ENCODE assay signal across 12 mouse cellular contexts in the genomic region with DNA sequence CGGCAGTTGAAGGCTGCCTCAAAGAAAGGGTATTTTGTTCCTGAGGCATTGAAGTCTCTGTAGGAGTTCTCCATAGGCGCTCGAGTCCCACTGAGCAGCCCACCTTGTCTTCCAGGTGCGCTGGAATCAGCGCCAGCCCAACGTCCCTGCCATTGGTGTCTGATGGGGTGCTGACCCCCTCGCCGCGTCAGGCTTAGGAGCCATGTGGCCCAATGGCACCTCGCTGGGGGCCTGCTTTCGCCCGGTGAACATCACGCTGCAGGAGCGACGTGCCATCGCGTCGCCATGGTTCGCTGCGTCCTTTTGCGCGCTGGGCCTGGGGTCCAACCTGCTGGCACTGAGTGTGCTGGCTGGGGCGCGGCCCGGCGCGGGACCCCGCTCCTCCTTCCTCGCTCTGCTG. TPM values are rescaled to one million over a fixed set of nuclear protein-coding genes. Genes with fewer than 3 reads are reported as not detected.
DNase-seq lines count a peak whose midpoint lies in the region; ATAC-seq and TF ChIP-seq lines count a peak whose summit lies in the region.
"Had no signal": no experiment of that assay in that cellular context is flagged by ENCODE, and none has a peak within 500 bp of the region (broad histone marks: within the 10 kb centered on the region; RNA-seq: fewer than 3 reads in every experiment).

No protein-coding gene starts in this region.

- no peak overlapping the region for H3K4me2 ChIP-seq in forebrain, embryonic 16.5 days (ENCODE audit: low read length)
- H3K4me2 ChIP-seq in kidney, embryonic 16.5 days (replicated peaks; ENCODE audit: low read depth, low read length), result peak overlapping the region; percentile 39
- peak overlapping the region; percentile 31 for H3K4me2 ChIP-seq in embryonic facial prominence, embryonic 13.5 days
- peak overlapping the region; percentile 36 for H3K4me2 ChIP-seq in limb, embryonic 13.5 days (replicated peaks)

- no peak for TF ChIP-seq CTCF in kidney, adult 2 months (conservative IDR thresholded peaks at IDR 0.05; ENCODE audit: insufficient read depth, insufficient read length, low read depth, low read length)

- peak overlapping the region; percentile 36 for H3K4me3 ChIP-seq in forebrain, embryonic 10.5 days
- no peak overlapping the region for H3K4me3 ChIP-seq in forebrain, embryonic 16.5 days (replicated peaks; ENCODE audit: low read length)
- H3K4me3 ChIP-seq in kidney, embryonic 16.5 days (ENCODE audit: low read length), result peak overlapping the region; percentile 15
- no peak overlapping the region for H3K4me3 ChIP-seq in kidney, adult 2 months (ENCODE audit: insufficient read depth, low read depth, low read length)
- peak overlapping the region; percentile 20; the same call in 1 of the 2 replicates for H3K4me3 ChIP-seq in embryonic facial prominence, embryonic 13.5 days
- H3K4me3 ChIP-seq in limb, embryonic 13.5 days, result peak overlapping the region; percentile 12; the same call in 1 of the 2 replicates

- no peak overlapping the region for H3K9ac ChIP-seq in forebrain, embryonic 16.5 days (replicated peaks; ENCODE audit: low read depth, low read length)
- H3K9ac ChIP-seq in kidney, embryonic 16.5 days (replicated peaks; ENCODE audit: low read length), result peak overlapping the region; percentile 27
- peak overlapping the region; percentile 52; the same call in 1 of the 2 replicates for H3K9ac ChIP-seq in embryonic facial prominence, embryonic 13.5 days
- 0 out of 2 replicates have a peak overlapping the region, but pooled peaks have one; percentile 19 for H3K9ac ChIP-seq in limb, embryonic 13.5 days

- H3K27ac ChIP-seq in forebrain, embryonic 10.5 days, result peak overlapping the region; percentile 51; the same call in 1 of the 2 replicates
- H3K27ac ChIP-seq in forebrain, embryonic 16.5 days (ENCODE audit: low read length), result no peak overlapping the region
- H3K27ac ChIP-seq in kidney, embryonic 16.5 days (ENCODE audit: low read length), result no peak overlapping the region
- no peak overlapping the region for H3K27ac ChIP-seq in kidney, adult 2 months (ENCODE audit: insufficient read depth, low read depth, low read length)
- no peak overlapping the region for H3K27ac ChIP-seq in embryonic facial prominence, embryonic 13.5 days
- no peak overlapping the region for H3K27ac ChIP-seq in limb, embryonic 13.5 days

- H3K4me1 ChIP-seq in forebrain, embryonic 10.5 days, result peaks cover 58% of the 10 kb centered on the region
- H3K4me1 ChIP-seq in forebrain, embryonic 16.5 days (replicated peaks; ENCODE audit: control insufficient read depth, insufficient read depth, low read length), result peaks cover 2% of the 10 kb centered on the region; the same call in 1 of the 2 replicates
- H3K4me1 ChIP-seq in kidney, embryonic 16.5 days (ENCODE audit: insufficient read depth, low read length), result peaks cover 50% of the 10 kb centered on the region
- no peaks in the 10 kb centered on the region for H3K4me1 ChIP-seq in kidney, adult 2 months (ENCODE audit: control insufficient read depth, insufficient read depth, low read length)
- H3K4me1 ChIP-seq in embryonic facial prominence, embryonic 13.5 days, result peaks cover 58% of the 10 kb centered on the region
- H3K4me1 ChIP-seq in limb, embryonic 13.5 days, result peaks cover 49% of the 10 kb centered on the region

- H3K27me3 ChIP-seq in forebrain, embryonic 10.5 days (ENCODE audit: poor library complexity, severe bottlenecking), result peaks cover 67% of the 10 kb centered on the region
- H3K27me3 ChIP-seq in forebrain, embryonic 16.5 days (replicated peaks; ENCODE audit: control insufficient read depth, insufficient read depth, low read length), result peaks cover 10% of the 10 kb centered on the region
- 0 out of 2 replicates have a peak, but pooled peaks cover 4% of the 10 kb centered on the region for H3K27me3 ChIP-seq in kidney, embryonic 16.5 days (ENCODE audit: insufficient read depth, low read length)
- H3K27me3 ChIP-seq in kidney, adult 2 months (replicated peaks; ENCODE audit: control insufficient read depth, insufficient read depth, low read length), result no peaks in the 10 kb centered on the region
- H3K27me3 ChIP-seq in embryonic facial prominence, embryonic 13.5 days, result peaks cover 40% of the 10 kb centered on the region
- peaks cover 37% of the 10 kb centered on the region for H3K27me3 ChIP-seq in limb, embryonic 13.5 days

- no peaks in the 10 kb centered on the region for H3K9me3 ChIP-seq in forebrain, embryonic 10.5 days
- no peaks in the 10 kb centered on the region for H3K9me3 ChIP-seq in forebrain, embryonic 16.5 days (ENCODE audit: control insufficient read depth, low read length)
- H3K9me3 ChIP-seq in kidney, embryonic 16.5 days (ENCODE audit: low read length), result no peaks in the 10 kb centered on the region
- H3K9me3 ChIP-seq in embryonic facial prominence, embryonic 13.5 days, result no peaks in the 10 kb centered on the region
- no peaks in the 10 kb centered on the region for H3K9me3 ChIP-seq in limb, embryonic 13.5 days

- no peak for DNase-seq in forebrain, embryonic 10.5 days (ENCODE audit: extremely low spot score, low spot score)
- no peak for DNase-seq in kidney, adult 2 months
- no peak for DNase-seq in adrenal gland, adult 18-20 months (ENCODE audit: low spot score in 2 of 2)
- DNase-seq: adrenal gland, adult 8-10 months; gastrocnemius, postnatal 10 days; kidney, postnatal 36 days had no signal

- ATAC-seq in forebrain, embryonic 16.5 days, result no peak
- no peak for ATAC-seq in kidney, embryonic 16.5 days (ENCODE audit: low FRiP score, low TSS enrichment)
- no peak for ATAC-seq in embryonic facial prominence, embryonic 13.5 days (ENCODE audit: insufficient number of reproducible peaks, insufficient read depth, low FRiP score, low TSS enrichment, low read depth)
- no peak for ATAC-seq in limb, embryonic 13.5 days (ENCODE audit: low FRiP score, low read depth)
- ATAC-seq in cerebellum, adult (ENCODE audit: insufficient number of reproducible peaks, low FRiP score, low TSS enrichment), result no peak

- 14% methylated on average over 29 of the region's 29 CpGs for WGBS in forebrain, embryonic 10.5 days
- WGBS in forebrain, embryonic 16.5 days, result 20% methylated on average over 29 of the region's 29 CpGs
- 29% methylated on average over 29 of the region's 29 CpGs for WGBS in kidney, embryonic 16.5 days
- WGBS in kidney, adult 2 months, result 31% methylated on average over 29 of the region's 29 CpGs
- 19% methylated on average over 29 of the region's 29 CpGs for WGBS in embryonic facial prominence, embryonic 13.5 days
- WGBS in limb, embryonic 13.5 days, result 17% methylated on average over 27 of the region's 29 CpGs

- TF ChIP-seq POLR2A in kidney, adult 2 months (IDR thresholded peaks at IDR 0.05; ENCODE audit: low read depth, low read length), result no peak

- peaks cover 15% of the 10 kb centered on the region for H3K36me3 ChIP-seq in forebrain, embryonic 10.5 days (replicated peaks)
- H3K36me3 ChIP-seq in forebrain, embryonic 16.5 days (ENCODE audit: control insufficient read depth, insufficient read depth), result no peaks in the 10 kb centered on the region
- peaks cover under 1% of the 10 kb centered on the region; the same call in 1 of the 2 replicates for H3K36me3 ChIP-seq in kidney, embryonic 16.5 days (ENCODE audit: insufficient read depth, low read length)
- no peaks in the 10 kb centered on the region for H3K36me3 ChIP-seq in kidney, adult 2 months (ENCODE audit: control insufficient read depth, insufficient read depth, low read length)
- peaks cover under 1% of the 10 kb centered on the region for H3K36me3 ChIP-seq in embryonic facial prominence, embryonic 13.5 days
- peaks cover 11% of the 10 kb centered on the region for H3K36me3 ChIP-seq in limb, embryonic 13.5 days

RNA-seq across cellular contexts. Expression of a gene that starts 3.7 kb away (rescaled TPM):
- polyA plus RNA-seq in forebrain, embryonic 10.5 days (2016; fragmentation: Nextera tagmentation; extraction: Ambion mirVana), result 2.4 and 3.0 TPM in 2 replicates
- 3.6 and 4.9 TPM in 2 replicates for polyA plus RNA-seq in forebrain, embryonic 16.5 days (2015; fragmentation: Nextera tagmentation; extraction: Ambion mirVana)
- 19.7 and 20.2 TPM in 2 replicates for polyA plus RNA-seq in kidney, embryonic 16.5 days (2015; fragmentation: Nextera tagmentation; extraction: Ambion mirVana)
- 16.6 and 21.7 TPM in 2 replicates for polyA plus RNA-seq in kidney, adult 2 months (2012; rRNA removed)
- 7.1 and 7.3 TPM in 2 replicates for polyA plus RNA-seq in embryonic facial prominence, embryonic 13.5 days (2015; fragmentation: Nextera tagmentation; extraction: Ambion mirVana)
- 5.2 and 7.8 TPM in 2 replicates for polyA plus RNA-seq in limb, embryonic 13.5 days (2015; fragmentation: Nextera tagmentation; extraction: Ambion mirVana)
- total RNA-seq in adrenal gland, adult 18-20 months (2021), result 10 to 100 TPM; 23.3 to 29.2 TPM

RNA-seq across cellular contexts. Expression of a gene that starts 10.8 kb away (rescaled TPM):
- not detected in 2 replicates for polyA plus RNA-seq in forebrain, embryonic 10.5 days (2016; fragmentation: Nextera tagmentation; extraction: Ambion mirVana)
- polyA plus RNA-seq in forebrain, embryonic 16.5 days (2015; fragmentation: Nextera tagmentation; extraction: Ambion mirVana), result not detected in 2 replicates
- polyA plus RNA-seq in kidney, embryonic 16.5 days (2015; fragmentation: Nextera tagmentation; extraction: Ambion mirVana), result 0.09 TPM in 2 replicates
- 1.4 and 1.5 TPM in 2 replicates for polyA plus RNA-seq in kidney, adult 2 months (2012; rRNA removed)
- 0.13 TPM in 1 of 2 replicates, not detected in the other for polyA plus RNA-seq in embryonic facial prominence, embryonic 13.5 days (2015; fragmentation: Nextera tagmentation; extraction: Ambion mirVana)
- polyA plus RNA-seq in limb, embryonic 13.5 days (2015; fragmentation: Nextera tagmentation; extraction: Ambion mirVana), result 0.06 TPM in 1 of 2 replicates, not detected in the other
- 1 to 10 TPM; 4.5 to 6.7 TPM for total RNA-seq in adrenal gland, adult 18-20 months (2021)
- total RNA-seq: megakaryocyte-erythroid progenitor cell, adult 5-6 weeks had no signal

RNA-seq across cellular contexts. Expression of a gene that starts 11.4 kb away (rescaled TPM):
- 56.0 and 56.7 TPM in 2 replicates for polyA plus RNA-seq in forebrain, embryonic 10.5 days (2016; fragmentation: Nextera tagmentation; extraction: Ambion mirVana)
- 36.8 and 38.3 TPM in 2 replicates for polyA plus RNA-seq in forebrain, embryonic 16.5 days (2015; fragmentation: Nextera tagmentation; extraction: Ambion mirVana)
- polyA plus RNA-seq in kidney, embryonic 16.5 days (2015; fragmentation: Nextera tagmentation; extraction: Ambion mirVana), result 42.3 and 43.2 TPM in 2 replicates
- 23.7 and 24.5 TPM in 2 replicates for polyA plus RNA-seq in kidney, adult 2 months (2012; rRNA removed)
- 43.2 and 46.9 TPM in 2 replicates for polyA plus RNA-seq in embryonic facial prominence, embryonic 13.5 days (2015; fragmentation: Nextera tagmentation; extraction: Ambion mirVana)
- polyA plus RNA-seq in limb, embryonic 13.5 days (2015; fragmentation: Nextera tagmentation; extraction: Ambion mirVana), result 41.8 and 42.3 TPM in 2 replicates
- 10 to 100 TPM; 34.3 to 40.9 TPM for total RNA-seq in adrenal gland, adult 18-20 months (2021)

RNA-seq across cellular contexts. Expression of a gene that starts 18.0 kb away (rescaled TPM):
- polyA plus RNA-seq in forebrain, embryonic 10.5 days (2016; fragmentation: Nextera tagmentation; extraction: Ambion mirVana), result 101 and 108 TPM in 2 replicates
- 33.4 and 34.2 TPM in 2 replicates for polyA plus RNA-seq in forebrain, embryonic 16.5 days (2015; fragmentation: Nextera tagmentation; extraction: Ambion mirVana)
- polyA plus RNA-seq in kidney, embryonic 16.5 days (2015; fragmentation: Nextera tagmentation; extraction: Ambion mirVana), result 90.6 and 94.5 TPM in 2 replicates
- 66.4 and 82.1 TPM in 2 replicates for polyA plus RNA-seq in kidney, adult 2 months (2012; rRNA removed)
- 109 and 113 TPM in 2 replicates for polyA plus RNA-seq in embryonic facial prominence, embryonic 13.5 days (2015; fragmentation: Nextera tagmentation; extraction: Ambion mirVana)
- 106 and 109 TPM in 2 replicates for polyA plus RNA-seq in limb, embryonic 13.5 days (2015; fragmentation: Nextera tagmentation; extraction: Ambion mirVana)
- total RNA-seq in adrenal gland, adult 18-20 months (2021), result 10 to 100 TPM; 86.5 to 92.7 TPM

RNA-seq across cellular contexts. Expression of a gene that starts 25.0 kb away (rescaled TPM):
- polyA plus RNA-seq in forebrain, embryonic 10.5 days (2016; fragmentation: Nextera tagmentation; extraction: Ambion mirVana), result 6.7 and 7.5 TPM in 2 replicates
- polyA plus RNA-seq in forebrain, embryonic 16.5 days (2015; fragmentation: Nextera tagmentation; extraction: Ambion mirVana), result 11.4 and 11.5 TPM in 2 replicates
- polyA plus RNA-seq in kidney, embryonic 16.5 days (2015; fragmentation: Nextera tagmentation; extraction: Ambion mirVana), result 9.8 and 12.5 TPM in 2 replicates
- polyA plus RNA-seq in kidney, adult 2 months (2012; rRNA removed), result 23.4 and 28.1 TPM in 2 replicates
- 10.7 and 11.0 TPM in 2 replicates for polyA plus RNA-seq in embryonic facial prominence, embryonic 13.5 days (2015; fragmentation: Nextera tagmentation; extraction: Ambion mirVana)
- polyA plus RNA-seq in limb, embryonic 13.5 days (2015; fragmentation: Nextera tagmentation; extraction: Ambion mirVana), result 12.2 and 13.6 TPM in 2 replicates
- total RNA-seq in adrenal gland, adult 18-20 months (2021), result 10 to 100 TPM; 16.0 to 29.6 TPM

Comparison
In these comparisons a context has a peak if more than half of its experiments do, and no peak if none do; other contexts are left out.
1. H3K4me3 ChIP-seq: peak in forebrain, embryonic 10.5 days (single experiment), kidney, embryonic 16.5 days (single experiment), embryonic facial prominence, embryonic 13.5 days (single experiment) and limb, embryonic 13.5 days (single experiment); none in forebrain, embryonic 16.5 days (single experiment) and kidney, adult 2 months (single experiment).